Mouse (Mus musculus): ENCODE measurements around the gene Dcaf4. TPM values are rescaled to one million over a fixed set of nuclear protein-coding genes. Genes with fewer than 3 reads are reported as not detected.

Dcaf4 gene
- polyA plus RNA-seq, 1 experiment, result 19.5 TPM

DNA sequence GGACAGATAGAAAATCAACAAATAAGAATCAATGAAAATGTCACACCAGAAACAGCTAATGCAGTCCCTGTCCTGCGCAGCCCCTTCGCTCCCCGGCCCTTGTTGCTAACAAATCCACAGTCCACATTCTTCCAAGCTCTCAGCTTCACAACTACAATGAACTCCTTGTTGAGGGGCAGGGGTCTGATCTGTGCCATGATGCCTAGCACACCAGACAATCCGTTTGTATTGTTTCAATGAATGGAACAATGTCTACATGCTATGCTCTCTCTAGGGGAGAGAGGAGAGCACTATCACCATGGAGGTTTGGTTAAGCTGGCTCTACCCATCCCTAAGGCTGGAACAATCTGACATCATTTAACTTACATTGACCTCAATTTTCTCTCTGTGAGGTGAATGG is 62.5 kb downstream of the Dcaf4 start:
- no peak for DNase-seq
- H3K4me3 ChIP-seq (replicated peaks; ENCODE audit: extremely low read depth, low read depth, low read length), result no peak overlapping the region
- TF ChIP-seq CTCF (IDR thresholded peaks at IDR 0.05; ENCODE audit: insufficient read depth, low read length) (no peak), POLR2A (IDR thresholded peaks at IDR 0.05; ENCODE audit: borderline replicate concordance, extremely low read depth, low read depth, low read length) (no peak)
- 88% methylated on average over 4 of the region's 4 CpGs for WGBS
- H3K4me1 ChIP-seq (ENCODE audit: control insufficient read depth, insufficient read depth, low read length), result peaks cover 8% of the 10 kb centered on the region

DNA sequence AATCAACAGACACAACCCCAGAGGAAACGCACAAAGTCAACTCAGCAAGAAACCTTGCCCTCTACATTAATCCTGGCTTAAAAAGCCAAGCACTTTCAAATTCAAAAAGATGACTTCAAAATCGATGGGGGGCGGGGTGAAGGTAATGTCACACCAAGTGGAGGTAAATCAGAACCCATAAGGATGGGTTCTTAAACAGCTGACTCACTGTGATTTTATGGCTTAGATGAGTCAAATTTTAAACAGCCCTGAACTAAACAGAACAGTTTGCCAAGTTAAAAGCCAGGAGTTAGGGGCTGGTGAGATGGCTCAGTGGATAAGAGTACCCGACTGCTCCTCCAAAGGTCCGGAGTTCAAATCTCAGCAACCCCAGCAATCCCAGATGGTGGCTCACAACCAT is 66.4 kb downstream of the Dcaf4 start:
- 94% methylated on average over 5 of the region's 5 CpGs for WGBS
- no peak overlapping the region for H3K4me3 ChIP-seq (replicated peaks; ENCODE audit: extremely low read depth, low read depth, low read length)

More for the DNA sequence above, 66.4 kb downstream of the Dcaf4 start:
- no peaks in the 10 kb centered on the region; the same call in 1 of the 2 replicates for H3K4me1 ChIP-seq (ENCODE audit: control insufficient read depth, insufficient read depth, low read length)
- no peak for DNase-seq
- TF ChIP-seq CTCF (IDR thresholded peaks at IDR 0.05; ENCODE audit: insufficient read depth, low read length) (no peak), POLR2A (IDR thresholded peaks at IDR 0.05; ENCODE audit: borderline replicate concordance, extremely low read depth, low read depth, low read length) (no peak)

Other genes with a start within 250 kb of the Dcaf4 start
- gene Dpf3, start 32.8 kb upstream of the Dcaf4 start, polyA plus RNA-seq (2012; rRNA removed), result 0.69 and 1.2 TPM in 2 replicates
- gene Zfyve1, start 76.8 kb downstream of the Dcaf4 start, polyA plus RNA-seq (2012; rRNA removed), result 30.1 and 39.1 TPM in 2 replicates
- 22.3 and 32.3 TPM in 2 replicates for gene Rbm25, start 110.8 kb downstream of the Dcaf4 start, polyA plus RNA-seq (2012; rRNA removed)
- gene Psen1, start 167.7 kb downstream of the Dcaf4 start, polyA plus RNA-seq (2012; rRNA removed), result 18.2 and 27.3 TPM in 2 replicates
- 1.8 and 2.0 TPM in 2 replicates for gene Papln, start 243.2 kb downstream of the Dcaf4 start, polyA plus RNA-seq (2012; rRNA removed)